Mouse (Mus musculus): ENCODE measurements around the gene Pcsk1n. TPM values are rescaled to one million over a fixed set of nuclear protein-coding genes. Genes with fewer than 3 reads are reported as not detected.

Pcsk1n gene
- total RNA-seq, 2 experiments from 2014 or later: 0.12 TPM; not detected in 1

DNA sequence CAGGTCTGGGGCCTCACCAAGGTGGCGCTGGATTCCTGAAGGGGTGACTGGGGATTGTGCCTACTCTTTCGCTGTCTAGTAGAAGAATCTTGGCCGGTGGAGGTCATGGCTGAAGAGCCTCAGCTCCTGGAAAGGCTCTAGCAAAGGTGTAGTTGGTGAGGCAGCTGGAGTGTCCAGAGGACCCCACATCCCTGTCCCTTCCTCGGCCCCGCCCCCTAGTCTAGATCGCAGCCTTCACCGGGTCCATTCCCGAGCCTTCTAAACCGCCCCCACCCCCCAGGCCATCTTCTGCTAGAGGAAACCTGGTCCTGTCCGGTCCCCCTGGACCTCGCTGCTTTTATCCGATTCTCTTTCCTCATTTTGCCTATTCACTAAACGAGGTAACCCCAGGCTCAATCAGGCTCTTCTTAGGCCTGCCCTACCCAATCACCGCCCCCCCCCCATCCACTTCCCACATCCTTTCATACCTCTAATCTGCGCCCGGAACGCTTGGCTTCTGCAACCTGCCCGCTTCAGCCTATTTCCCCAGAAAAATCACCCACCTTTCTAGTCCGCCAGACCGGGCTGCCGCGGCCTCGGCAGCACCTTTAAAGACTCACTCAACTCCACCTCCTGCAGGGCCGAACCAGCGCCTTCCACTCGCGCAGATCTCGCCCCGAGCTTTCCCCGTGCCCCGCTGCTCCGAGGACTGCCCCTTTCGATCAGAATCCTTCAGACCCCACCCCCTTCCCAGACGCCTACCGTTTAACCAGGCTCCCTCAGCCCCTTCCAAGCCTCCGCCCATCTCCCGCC is 27.7 kb downstream of the Pcsk1n start, which contains the start of gene Hdac6:
Gene Hdac6 (minus strand): TSS at position 782 of the 792 bp plus-strand sequence.
- DNase-seq: peak in 1 of 2 experiments; percentile 10

DNA sequence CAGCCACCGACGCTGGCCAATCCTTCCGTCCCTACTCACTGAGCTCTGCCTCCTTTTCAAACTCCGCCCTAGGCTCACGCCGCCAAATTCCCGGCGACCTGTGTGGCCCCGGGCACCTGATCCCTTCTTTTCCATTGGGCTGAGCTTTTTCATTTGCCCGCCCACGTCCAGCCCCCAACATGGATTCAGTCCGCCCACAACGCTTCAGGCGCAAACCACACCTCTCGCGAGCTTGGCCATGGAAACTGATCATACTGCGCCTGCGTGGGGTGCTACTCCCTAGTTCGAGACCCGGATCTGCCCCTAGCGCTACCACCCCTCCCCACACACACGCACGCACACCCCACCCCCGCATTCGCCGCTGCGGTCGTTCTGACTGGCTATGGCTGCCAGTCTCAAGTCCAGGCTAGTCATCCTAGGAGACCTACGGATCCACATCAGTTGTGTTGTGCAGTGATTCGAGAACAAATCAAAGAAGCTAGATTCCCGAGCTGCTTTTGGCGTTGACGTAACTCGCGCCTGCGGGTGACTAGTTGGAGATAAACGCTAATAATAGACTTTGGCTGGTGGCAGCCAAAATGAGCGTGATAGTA is 28.4 kb downstream of the Pcsk1n start:
- DNase-seq: peak; percentile 94 to 97

DNA sequence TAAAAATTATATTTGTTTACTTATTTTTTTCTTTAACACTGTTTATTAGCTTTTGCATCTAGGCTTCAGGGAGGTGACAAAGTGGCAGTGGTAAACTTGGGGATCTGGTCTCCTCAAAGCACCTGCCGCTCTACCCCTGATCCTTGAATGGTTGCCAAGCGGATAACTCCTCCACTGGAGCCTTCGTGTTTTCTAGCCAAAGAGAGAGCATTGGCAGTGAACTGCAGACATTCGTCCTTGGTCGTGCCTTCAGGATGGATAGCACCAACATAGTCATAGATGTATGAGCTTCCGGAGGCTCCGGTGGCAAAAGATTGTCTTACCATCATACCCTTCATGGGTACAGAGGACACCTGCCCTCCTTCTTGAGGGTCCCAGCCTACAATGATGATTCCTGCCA is 30.5 kb downstream of the Pcsk1n start:
- no peak for DNase-seq

DNA sequence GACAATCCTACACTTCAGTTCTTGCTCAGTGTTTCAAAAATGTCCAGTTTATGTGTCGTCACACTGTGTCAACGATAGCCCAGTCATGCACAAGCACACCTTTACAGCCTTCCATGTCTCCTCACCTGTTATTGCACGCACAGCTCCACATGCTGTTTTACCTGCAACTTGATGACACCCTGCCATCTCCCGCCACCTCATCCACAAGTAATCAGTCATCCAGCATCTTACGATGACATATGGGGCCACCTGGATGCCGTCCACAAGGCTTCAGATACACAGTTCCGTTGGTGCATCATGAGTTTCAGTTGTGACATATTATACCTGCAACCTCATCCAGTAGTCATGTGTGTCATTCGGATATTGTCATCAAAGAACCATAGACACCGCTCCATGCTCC is 39.2 kb downstream of the Pcsk1n start:
- DNase-seq: no peak

DNA sequence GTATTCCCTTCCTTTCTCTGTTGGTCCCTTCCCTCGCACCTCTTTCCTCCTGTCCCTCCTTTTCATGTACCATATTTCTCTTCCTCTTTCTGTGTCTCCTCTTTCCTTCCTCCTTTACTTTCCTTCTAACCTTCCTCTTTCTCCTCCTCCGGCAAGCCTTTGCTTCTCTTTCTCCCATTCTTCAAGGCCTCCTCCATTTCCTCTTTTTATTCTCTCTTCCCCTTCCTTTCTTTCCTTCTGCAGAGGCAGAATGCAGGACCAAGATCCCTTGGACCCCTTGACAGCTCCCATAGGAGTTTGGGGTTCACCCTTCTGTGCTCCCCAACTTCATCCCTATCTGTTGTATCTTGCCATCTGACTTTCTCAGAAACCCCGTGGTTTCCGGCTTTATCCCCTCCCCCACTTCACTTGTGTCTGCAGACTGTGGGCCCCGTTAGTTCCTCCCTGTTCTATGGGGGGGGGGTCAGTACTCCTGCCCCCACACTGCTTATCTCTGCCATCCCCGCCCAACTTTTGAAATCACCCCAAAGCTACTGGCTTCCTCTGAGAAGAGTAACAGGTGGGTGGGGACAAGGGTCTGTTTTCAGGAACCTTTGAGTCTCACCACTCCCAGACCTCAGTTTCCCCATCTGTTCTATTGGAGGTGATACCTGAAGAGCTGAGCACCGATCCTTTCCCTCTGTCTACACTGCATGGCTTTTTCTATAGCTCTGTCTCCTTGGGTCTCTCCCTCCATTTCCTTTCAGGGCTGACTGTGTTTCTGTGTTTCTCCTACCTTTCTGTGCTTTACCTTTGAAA is 44.4 kb downstream of the Pcsk1n start:
- DNase-seq: no peak

DNA sequence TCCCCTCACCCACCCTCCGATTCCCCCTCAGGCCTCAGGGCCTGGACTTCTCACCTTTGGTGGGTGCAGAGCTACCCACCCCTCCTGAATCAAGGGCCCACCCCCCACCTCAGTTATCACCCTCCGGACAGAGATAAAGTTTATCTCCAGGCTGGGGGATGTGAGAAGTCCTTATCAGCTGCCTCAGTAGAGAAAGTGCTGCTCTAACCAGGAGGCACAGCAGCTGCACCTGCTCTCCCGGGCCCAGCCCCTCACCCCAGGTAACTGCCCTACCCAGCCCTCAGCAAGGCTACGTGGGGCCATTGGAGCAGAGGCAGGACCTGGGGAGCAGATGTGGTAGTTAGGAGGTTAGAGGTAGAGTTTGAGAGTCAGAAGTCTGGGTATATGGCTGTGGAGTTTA is 46.5 kb downstream of the Pcsk1n start:
- no peak for DNase-seq

DNA sequence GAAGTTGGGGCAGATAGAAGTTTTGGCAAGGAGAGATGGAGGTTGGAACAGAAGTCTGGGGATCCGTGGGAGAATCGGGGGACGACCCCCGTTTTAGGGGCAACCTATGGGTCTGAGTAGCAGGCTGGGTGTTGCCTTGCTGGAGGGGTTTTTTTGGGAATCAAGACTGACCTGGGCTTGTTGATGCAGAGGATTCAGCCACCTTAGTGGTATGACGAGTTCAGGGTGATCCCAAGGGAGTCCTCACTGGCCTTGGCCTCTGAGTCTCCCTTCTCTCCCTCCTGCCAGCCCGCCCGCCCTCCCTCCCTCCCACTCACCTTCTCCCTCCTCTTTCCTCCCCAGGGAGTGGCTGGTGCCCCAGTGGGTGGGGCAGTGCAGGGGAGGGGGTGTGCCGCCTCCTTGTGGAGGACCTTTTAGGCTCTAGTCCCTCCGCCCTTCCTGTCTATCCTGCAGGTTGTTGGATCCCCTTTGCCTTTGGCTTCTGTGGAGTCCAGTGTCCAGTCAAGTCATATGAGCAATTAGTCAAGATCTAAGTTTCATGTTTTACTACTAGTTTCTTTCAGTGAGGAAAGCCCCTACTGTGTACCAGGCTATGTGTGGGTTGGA is 48.1 kb downstream of the Pcsk1n start:
- DNase-seq: no peak

DNA sequence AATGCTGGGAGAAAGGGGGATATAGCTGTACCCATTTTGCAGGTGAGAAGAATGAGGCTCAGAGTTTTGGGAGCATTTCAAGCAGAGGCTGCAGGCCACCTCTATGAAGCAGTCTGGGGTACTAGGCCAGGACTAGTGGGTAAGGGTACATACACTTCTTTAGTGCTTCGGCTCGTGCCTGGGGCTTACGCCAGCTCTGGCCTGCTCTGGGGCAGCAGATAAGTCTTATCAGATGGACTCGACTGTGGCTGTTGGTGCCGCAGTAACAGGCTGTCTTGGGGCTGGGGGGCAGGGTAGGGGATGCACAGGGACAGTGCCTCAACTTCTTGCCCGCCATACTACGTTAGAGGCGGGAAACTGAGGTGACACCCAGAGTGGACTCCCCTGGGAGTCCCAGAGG is 48.6 kb downstream of the Pcsk1n start:
- no peak for DNase-seq

DNA sequence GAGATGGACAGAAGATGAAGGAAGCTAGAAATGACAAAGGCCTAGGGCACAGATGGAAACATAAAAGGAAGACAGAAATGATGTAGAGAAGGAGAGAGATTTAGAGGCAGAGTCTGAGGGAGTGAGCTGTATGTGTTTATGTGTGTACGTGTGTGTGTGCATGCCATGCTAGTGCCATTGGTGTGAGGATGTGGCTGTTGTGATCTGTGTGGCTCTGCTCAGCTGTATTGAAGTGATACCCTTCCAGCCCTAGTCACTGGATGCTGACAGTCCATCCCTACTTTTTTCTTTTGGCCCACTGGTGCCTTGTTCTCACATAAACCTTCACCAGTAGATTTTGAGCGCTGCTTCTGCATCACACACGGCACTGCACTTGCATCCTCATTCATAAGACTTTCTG is 49.3 kb downstream of the Pcsk1n start:
- no peak for DNase-seq

DNA sequence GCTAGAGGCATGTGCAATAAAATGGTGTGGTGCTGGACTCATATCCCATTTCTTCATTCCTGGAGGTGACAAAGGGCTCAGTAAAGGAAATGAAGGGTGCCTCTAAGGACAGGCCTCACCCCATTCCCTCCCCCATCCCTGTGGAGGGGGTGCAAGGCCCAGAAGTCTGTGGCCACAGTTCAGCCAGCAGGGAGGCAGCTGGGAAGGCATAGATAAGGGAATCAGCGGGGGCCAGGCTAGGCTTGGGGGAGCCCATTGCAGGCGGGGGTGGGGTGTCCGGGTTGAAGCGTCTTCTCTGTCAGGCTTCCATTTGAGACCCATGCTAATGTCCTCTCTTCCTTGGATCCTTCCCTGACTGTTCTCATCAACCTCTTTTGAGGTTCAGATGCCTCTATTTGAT is 51.7 kb downstream of the Pcsk1n start:
- DNase-seq: no peak

Other genes starting within 250 kb of the Pcsk1n start
- gene Plp2, start 248.4 kb upstream of the Pcsk1n start, total RNA-seq (2021): 10 to 100 TPM; 41.3 to 57.6 TPM
- 10 to 100 TPM; 25.2 to 27.9 TPM for gene Magix, start 238.6 kb upstream of the Pcsk1n start, total RNA-seq (2021)
- 10 to 100 TPM; 17.8 to 20.1 TPM for gene Gpkow, start 222.7 kb upstream of the Pcsk1n start, total RNA-seq (2021)
- gene Wdr45, start 205.5 kb upstream of the Pcsk1n start, total RNA-seq (2021): 10 to 100 TPM; 29.9 to 51.4 TPM
- gene Gm45208, start 197.6 kb upstream of the Pcsk1n start, total RNA-seq (2021): not detected
- 1 to 10 TPM; 5.1 to 5.3 TPM for gene Praf2, start 191.4 kb upstream of the Pcsk1n start, total RNA-seq (2021)
- under 1 TPM; 0.59 to 0.67 TPM for gene Ccdc120, start 168.9 kb upstream of the Pcsk1n start, total RNA-seq (2021)
- gene Tfe3, start 157.3 kb upstream of the Pcsk1n start, total RNA-seq (2021): 10 to 100 TPM; 12.6 to 13.0 TPM
- gene Gripap1, start 130.1 kb upstream of the Pcsk1n start, total RNA-seq (2021): 10 to 100 TPM; 20.5 to 22.9 TPM
- under 1 TPM; 0.15 to 0.57 TPM for gene Kcnd1, start 97.5 kb upstream of the Pcsk1n start, total RNA-seq (2021)
- gene Otud5, start 78.5 kb upstream of the Pcsk1n start, total RNA-seq (2021): 10 to 100 TPM; 19.3 to 23.4 TPM
- 1 to 10 TPM; 2.2 to 4.3 TPM for gene Pim2, start 41.6 kb upstream of the Pcsk1n start, total RNA-seq (2021)
- gene Slc35a2, start 35.8 kb upstream of the Pcsk1n start, total RNA-seq (2021): 10 to 100 TPM; 10.6 to 17.3 TPM
- 10 to 100 TPM; 21.3 to 23.5 TPM for gene Pqbp1, start 20.6 kb upstream of the Pcsk1n start, total RNA-seq (2021)
- gene Timm17b, start 20.5 kb upstream of the Pcsk1n start, total RNA-seq (2021): 10 to 100 TPM; 47.2 to 49.7 TPM
- not detected for gene Gm10491, start 12.0 kb upstream of the Pcsk1n start, total RNA-seq (2021)
- gene Gm10490, start 10.3 kb upstream of the Pcsk1n start, total RNA-seq (2021): not detected
- gene Eras, start 8.8 kb downstream of the Pcsk1n start, total RNA-seq (2021): not detected
- 10 to 100 TPM; 10.4 to 11.3 TPM for gene Hdac6, start 28.1 kb downstream of the Pcsk1n start, total RNA-seq (2021)
- gene Gata1, start 58.2 kb downstream of the Pcsk1n start, total RNA-seq (2021): not detected
- gene Glod5, start 98.7 kb downstream of the Pcsk1n start, total RNA-seq (2021): not detected
- gene Suv39h1, start 154.9 kb downstream of the Pcsk1n start, total RNA-seq (2021): 1 to 10 TPM; 4.0 to 4.5 TPM
- gene Was, start 170.7 kb downstream of the Pcsk1n start, total RNA-seq (2021): 1 to 10 TPM; 1.5 to 3.5 TPM
- 10 to 100 TPM; 34.0 to 39.1 TPM for gene Wdr13, start 213.1 kb downstream of the Pcsk1n start, total RNA-seq (2021)
- gene Rbm3, start 226.1 kb downstream of the Pcsk1n start, total RNA-seq (2021): 10 to 100 TPM; 49.9 to 88.3 TPM